Mouse (Mus musculus): Measurements from ENCODE around the gene Tst.
A peak's percentile ranks its signal among the peaks of the same experiment; 100 is the strongest.

Gene Tst

DNA sequence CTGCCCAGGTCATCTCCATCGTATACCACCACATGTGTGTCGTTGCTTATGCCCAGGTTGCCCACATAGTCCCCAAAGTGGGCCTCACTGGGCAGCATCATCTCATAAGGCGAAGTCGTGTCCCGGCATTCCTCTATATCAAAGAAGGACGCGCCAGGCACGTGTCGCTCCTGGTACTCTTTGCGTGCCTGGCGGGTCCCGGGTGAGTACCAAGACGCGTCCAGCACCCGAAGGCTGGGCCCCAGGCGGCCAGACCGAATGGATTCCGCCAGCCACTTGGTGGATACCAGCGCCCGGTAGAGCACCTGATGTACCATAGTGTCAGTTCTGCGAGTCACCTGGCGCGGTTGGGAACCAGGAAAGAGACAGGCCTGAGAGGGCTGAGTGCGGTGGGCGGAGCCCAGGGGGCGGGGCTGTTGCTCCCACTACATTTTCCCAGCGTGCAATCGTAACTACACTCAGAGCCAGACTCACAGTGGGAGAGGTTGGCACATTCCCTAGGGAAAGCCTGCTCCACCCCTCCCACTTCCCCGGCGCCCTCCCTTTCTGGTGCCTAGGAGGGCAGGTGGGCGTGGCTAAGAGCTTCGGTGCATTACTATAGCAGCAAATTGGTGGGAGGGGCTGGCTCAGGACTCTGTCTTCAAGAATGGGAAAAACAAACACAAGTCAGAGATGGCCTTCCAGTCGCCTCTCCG lies at the start of gene Tst:
Gene Tst (minus strand): TSS at position 391 of the 695 bp plus-strand sequence.
- DNase-seq (ENCODE audit: low spot score in 2 of 2), result peak; percentile 87 to 89

DNA sequence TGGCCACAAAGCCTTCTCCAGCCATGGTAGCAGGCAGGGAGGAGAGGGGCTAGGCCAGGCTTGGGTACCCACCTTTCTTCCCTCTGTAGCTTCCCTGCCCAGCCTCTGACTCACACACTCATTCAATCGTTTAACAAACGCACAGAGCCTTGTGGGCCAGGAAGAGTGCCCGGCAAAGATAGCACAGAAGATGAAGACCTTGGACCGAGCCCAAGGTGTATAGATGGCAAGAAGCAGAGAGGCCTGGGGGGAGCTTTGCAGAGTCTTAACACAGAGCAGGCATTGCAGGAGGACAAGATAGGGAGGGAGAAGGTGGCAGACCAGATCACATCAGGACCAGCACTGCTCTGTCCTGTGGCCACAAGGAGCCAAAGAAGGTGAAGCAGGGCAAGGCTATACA lies 49.5 kb upstream of the Tst start:
- DNase-seq (ENCODE audit: low spot score in 2 of 2), result no peak

- DNase-seq (ENCODE audit: low spot score in 2 of 2), result no peak
Observed at GRCm38 (mm10) chr15:78452929-78453328, 47.2 kb upstream of the Tst start.

GRCm38 (mm10) chr15:78451201-78451600 lies 45.5 kb upstream of the Tst start:
- DNase-seq (ENCODE audit: low spot score in 2 of 2), result no peak

GRCm38 (mm10) chr15:78450419-78450768 lies 44.7 kb upstream of the Tst start:
- no peak for DNase-seq (ENCODE audit: low spot score in 2 of 2)

DNA sequence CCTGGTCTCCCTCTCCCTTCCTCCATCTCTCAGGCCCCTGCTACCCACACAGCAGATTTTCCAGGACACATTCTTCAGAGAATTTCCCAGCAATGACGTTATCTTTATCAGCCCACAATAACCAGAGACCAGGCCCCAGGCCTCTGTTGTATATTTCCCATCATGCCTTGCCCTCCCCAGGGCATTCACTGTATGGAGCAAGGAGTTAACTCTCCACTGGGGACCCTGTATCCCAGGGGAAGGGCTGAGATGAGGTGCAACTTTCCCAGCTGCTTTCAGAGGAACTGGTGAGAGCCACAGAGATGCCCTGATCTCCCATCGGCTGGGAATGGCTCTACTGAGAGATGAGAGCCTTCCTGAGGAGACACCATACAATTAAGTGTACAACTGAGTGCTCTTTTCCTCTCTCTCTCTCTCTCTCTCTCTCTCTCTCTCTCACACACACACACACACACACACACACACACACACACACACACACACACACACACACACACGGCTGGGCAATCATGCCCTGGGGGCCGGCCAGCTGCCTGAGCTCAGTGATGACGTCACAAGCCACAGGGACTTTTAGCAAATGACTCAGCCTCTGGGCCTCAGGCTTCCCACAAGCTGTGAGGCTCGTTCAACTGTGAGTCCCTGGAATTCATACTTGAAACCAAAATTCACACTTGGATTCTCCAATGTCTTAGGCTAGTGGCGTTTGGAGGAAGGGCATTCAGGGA lies 44.1 kb upstream of the Tst start:
- DNase-seq (ENCODE audit: low spot score in 2 of 2), result no peak

DNA sequence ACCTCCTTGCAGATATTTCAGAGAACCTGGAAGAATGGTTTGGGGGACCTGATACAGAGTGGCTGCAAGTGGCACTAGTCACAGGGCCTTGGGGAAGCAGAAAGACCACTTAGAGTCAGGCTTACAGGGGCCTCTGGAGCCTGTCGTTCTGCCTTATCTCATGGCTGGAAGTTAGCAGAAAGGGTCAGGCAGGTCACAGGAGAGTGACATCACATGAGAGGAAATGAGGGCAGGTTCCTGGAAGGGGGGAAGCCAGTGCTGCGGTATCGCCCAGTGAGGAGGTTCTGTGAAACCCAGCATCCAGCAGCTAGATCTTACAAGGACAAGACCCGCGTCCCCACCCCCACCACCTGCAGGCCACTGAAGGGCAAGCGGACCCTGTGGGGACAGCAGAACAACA lies 43.4 kb upstream of the Tst start:
- no peak for DNase-seq (ENCODE audit: low spot score in 2 of 2)

DNA sequence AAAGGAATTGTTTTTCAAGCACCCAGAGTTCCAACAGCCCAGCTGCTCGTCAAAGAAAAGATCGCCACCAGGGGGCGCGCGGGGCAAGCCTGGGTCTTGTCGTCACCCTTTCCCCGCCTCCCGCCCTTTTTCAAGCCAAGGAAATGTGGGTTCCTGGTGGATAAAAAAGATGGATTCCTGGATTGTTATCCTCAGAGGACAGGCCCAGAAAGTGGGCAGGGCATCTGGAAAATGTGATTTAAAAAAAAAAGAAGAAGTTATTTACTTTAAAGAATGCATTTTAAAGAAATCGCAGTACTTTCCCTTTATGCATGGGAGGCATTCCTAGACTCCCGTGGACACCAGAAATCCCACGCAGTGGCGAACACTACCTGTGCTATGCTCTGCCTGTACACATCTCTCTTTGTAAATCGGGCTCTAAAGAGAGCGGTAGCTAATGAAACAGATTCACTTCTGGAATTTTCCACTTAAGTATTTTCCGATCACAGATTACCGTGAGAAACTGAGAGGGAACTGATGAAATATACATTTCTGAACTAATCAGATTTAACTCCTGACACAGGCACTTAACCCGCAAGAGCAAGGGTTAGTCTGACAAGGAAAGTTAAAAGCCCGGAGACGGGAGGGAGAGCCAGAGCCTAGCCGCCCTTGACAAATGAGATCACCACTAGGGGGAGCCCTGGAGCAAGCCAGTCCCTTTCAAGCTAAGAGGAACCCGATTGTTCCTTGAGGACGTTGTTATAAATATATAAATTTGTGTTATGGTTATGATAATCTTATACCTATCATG lies 42.2 kb upstream of the Tst start:
- DNase-seq (ENCODE audit: low spot score in 2 of 2), result peak; percentile 88 to 89

DNA sequence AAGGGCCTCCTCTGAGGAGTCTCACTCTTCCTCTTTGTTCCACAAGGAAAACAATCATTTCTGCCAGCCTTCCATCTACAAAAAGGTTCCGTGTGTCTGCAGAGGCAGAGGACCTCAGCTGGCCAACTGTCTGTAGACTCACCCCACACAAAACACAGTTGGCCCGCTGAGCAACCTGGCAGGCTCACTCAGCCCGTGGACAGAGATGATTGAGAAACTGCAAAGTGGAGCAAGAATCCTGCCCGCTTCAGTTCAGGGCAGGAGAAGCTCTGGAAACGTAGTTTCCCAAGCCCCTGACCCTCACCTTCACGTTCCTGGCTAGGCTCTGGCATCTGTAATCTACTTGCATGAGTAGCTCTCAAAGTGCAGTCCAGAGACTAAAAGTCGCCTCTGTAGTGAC lies 41.4 kb upstream of the Tst start:
- no peak for DNase-seq (ENCODE audit: low spot score in 2 of 2)

DNA sequence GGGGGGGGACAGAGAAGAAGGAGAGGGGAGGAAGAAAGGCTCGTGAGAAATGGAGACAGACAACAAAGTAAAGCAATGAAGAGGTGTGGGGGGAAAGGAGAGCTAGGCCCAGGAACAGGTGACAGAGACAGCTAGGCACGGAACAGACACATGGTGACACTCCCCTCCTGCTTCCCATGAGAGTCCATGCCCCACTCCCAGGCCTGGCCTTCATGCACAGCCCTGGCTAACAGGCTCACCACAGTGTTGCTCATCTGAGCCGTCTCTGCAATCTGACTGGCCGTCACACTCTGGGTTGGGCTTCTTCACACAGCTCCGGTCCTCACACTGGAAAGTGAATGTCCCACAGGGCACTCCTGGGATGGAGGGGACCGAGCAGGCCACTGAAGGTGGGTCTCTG lies 38.1 kb upstream of the Tst start:
- DNase-seq (ENCODE audit: low spot score in 2 of 2), result no peak

- no peak for DNase-seq (ENCODE audit: low spot score in 2 of 2)
Observed at GRCm38 (mm10) chr15:78442231-78442630, 36.5 kb upstream of the Tst start.

DNA sequence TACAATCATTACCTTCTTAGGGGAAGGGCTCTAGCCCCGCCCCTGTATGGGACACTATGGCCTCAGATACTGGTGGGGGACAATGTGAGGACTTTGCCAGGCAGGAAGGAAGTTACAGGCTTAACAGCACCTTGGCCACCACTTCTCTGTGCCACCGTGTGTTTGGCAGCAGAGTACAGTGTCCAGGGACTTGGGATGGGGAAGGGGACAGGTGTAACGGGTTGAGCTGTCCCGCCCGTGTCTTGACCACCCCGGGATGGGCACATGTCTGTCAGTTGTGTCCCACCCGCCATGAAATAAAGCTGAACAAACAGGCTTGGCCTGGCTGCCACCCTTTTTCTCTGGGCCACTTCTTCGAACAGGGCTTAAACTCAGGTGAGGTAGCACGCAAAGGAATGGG lies 33.3 kb upstream of the Tst start:
- no peak for DNase-seq (ENCODE audit: low spot score in 2 of 2)

DNA sequence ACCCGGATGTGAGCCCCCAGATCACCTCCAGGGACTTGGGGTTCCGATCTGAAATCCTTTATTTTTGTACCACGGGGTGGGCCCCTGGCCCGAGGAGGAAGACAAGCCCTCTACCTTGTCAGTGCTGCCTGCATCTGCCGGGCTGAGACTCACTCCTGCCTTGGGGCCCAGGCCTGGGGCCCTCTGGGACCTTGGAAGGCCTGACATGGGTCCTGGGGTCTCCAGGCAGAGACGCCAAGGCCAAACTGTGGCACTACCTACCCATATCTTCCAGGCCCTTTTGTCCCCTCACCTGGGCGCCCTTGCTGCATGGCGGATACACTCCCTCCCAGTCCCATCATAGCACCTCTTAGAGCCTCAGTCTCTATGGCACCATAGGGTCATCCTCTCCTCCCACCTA lies 32.8 kb upstream of the Tst start:
- DNase-seq (ENCODE audit: low spot score in 2 of 2), result no peak

GRCm38 (mm10) chr15:78438018-78438394 lies 32.3 kb upstream of the Tst start:
- no peak for DNase-seq (ENCODE audit: low spot score in 2 of 2)

GRCm38 (mm10) chr15:78437237-78438017 lies 31.7 kb upstream of the Tst start:
- peak; percentile 76 for DNase-seq (ENCODE audit: low spot score in 2 of 2)

GRCm38 (mm10) chr15:78436380-78437192 lies 30.9 kb upstream of the Tst start:
- peak; percentile 91 to 93 for DNase-seq (ENCODE audit: low spot score in 2 of 2)

GRCm38 (mm10) chr15:78435681-78436080 lies 30.0 kb upstream of the Tst start:
- no peak for DNase-seq (ENCODE audit: low spot score in 2 of 2)

DNA sequence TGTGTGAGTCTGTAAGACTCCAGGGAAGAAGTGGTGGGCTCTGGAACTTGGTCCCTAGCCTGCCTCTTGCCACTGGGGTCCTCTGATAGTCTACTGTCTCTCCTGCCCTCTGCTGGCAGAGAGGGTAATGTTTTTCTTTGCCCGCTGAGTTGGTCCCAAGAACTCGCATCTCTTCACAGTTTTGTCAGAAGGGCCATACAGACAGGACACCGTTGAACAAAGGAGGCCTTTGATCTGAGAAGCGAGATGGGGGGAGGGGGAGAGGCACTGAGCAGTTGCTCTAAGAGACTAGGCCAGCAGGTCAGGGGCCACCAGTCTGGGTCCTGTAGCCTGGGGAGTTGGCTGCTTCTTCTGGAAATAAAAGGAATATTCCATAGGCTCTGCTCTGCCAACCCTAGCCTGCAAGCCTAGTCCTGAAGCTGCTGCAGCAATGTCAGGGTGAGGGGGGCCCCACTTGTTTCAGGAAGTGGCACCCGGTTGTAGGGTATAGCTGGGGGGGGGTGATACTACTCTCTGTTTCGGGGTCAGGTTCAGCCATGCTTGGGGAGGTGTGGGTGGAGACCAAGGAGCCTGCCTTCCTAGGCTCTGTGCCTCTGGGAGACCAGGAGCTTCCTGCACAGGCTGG lies 29.3 kb upstream of the Tst start:
- DNase-seq (ENCODE audit: low spot score in 2 of 2), result no peak

- DNase-seq (ENCODE audit: low spot score in 2 of 2), result no peak
Observed at GRCm38 (mm10) chr15:78431541-78432121, 25.9 kb upstream of the Tst start.

DNA sequence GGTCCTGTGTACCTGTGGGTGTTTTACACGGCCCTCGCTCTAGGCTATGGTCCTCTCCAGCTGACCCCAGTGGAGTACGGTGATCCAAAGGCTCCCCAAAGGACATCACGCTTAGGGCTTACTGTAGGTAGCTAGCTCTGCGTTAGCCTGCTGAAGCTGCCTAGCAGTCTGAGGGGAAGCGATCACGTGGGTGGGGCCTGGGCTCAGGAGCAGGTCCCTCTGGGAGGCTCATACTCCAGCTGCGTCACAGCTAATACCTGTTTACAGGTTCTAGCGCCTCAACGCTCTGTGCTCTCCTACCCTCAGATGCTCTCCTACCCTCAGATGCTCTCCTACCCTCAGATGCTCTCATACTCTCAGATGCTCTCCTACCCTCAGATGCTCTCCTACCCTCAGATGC lies 25.2 kb upstream of the Tst start:
- no peak for DNase-seq (ENCODE audit: low spot score in 2 of 2)
